Mouse (Mus musculus) inflammation-experienced regulatory T-cells (primary cell): ENCODE results near the gene Acer2. TPM values are rescaled to one million over a fixed set of nuclear protein-coding genes. Genes with fewer than 3 reads are reported as not detected.

Source experiments
- polyA plus RNA-seq, 2 experiments: library from polyadenylated mRNA; unstranded; fragments of 100-300 nt; shearing (Covaris generic); gene quantifications; one replicate each; pipeline ENCODE4 v1.2.1; 2017

Gene Acer2
- 10 to 100 TPM in 1 of 2 experiments, 1 to 10 TPM in 1; 7.0 to 11.2 TPM for polyA plus RNA-seq

DNA sequence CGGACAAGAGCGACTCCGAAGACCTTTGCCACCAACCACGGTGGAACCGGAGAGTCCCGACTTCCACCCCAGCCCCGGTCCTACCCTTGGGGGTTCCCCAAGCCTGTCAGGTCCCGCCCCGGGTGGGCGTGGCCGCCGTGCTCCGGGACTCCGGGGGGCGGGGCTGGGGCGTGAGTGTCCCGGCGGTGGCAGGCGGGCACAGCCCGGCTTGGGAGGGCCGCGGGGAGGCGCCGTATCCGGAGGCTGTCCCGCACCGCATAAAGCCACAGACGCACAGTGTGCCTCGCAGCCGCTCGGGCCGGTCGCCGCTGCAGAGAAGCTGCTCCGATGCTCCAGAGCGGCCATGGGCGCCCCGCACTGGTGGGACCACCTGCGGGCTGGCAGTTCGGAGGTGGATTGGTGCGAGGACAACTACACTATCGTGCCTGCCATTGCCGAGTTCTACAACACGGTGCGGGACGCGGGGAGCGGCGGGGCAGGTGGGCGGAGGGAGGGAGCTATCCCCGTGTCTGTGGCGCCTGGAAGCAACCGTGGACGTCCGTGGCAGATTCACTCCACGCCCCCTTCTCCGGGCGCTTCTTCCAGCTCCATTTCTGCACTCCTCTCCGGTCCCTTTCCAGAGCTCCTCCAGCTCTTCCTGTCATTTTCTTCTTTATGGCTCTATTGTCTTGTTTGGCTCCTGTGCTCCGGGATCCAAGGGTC is at the start of gene Acer2:
TSS of gene Acer2 (plus strand) at position 251 of the 702 bp plus-strand sequence.

GRCm38 (mm10) chr4:86857113-86858069 is 16.8 kb upstream of the Acer2 start, which contains the start of gene Rps6:
TSS of gene Rps6 (minus strand) at chr4:86857412.

Other genes starting within 250 kb of the Acer2 start
- 10 to 100 TPM; 19.5 to 19.6 TPM for gene Plin2, start 204.3 kb upstream of the Acer2 start, polyA plus RNA-seq
- 10 to 100 TPM in 1 of 2 experiments, 1 to 10 TPM in 1; 9.5 to 17.1 TPM for gene Dennd4c, start 125.8 kb upstream of the Acer2 start, polyA plus RNA-seq
- 100 to 1,000 TPM; 442 to 506 TPM for gene Rps6, start 17.0 kb upstream of the Acer2 start, polyA plus RNA-seq